7 mouse cellular contexts compared by ENCODE assay signal in genomic region chr1:125911337-125911900, GRCm38 (mm10). TPM values are rescaled to one million over a fixed set of nuclear protein-coding genes. Genes with fewer than 3 reads are reported as not detected.
DNase-seq lines count a peak whose midpoint lies in the region; ATAC-seq lines count a peak whose summit lies in the region.

No protein-coding gene starts in this region.

- H3K4me2 ChIP-seq in embryonic facial prominence, embryonic 13.5 days: peak overlapping the region; percentile 98
- H3K4me2 ChIP-seq in midbrain, embryonic 11.5 days: peak overlapping the region; percentile 93

- H3K27me3 ChIP-seq in embryonic facial prominence, embryonic 13.5 days: peaks cover 77% of the 10 kb centered on the region
- H3K27me3 ChIP-seq in midbrain, embryonic 11.5 days (ENCODE audit: control insufficient read depth, insufficient read depth, low read length): peaks cover 16% of the 10 kb centered on the region

- WGBS in embryonic facial prominence, embryonic 13.5 days: under 1% methylated on average over 35 of the region's 35 CpGs
- under 1% methylated on average over 35 of the region's 35 CpGs for WGBS in midbrain, embryonic 11.5 days

- ATAC-seq in embryonic facial prominence, embryonic 13.5 days (ENCODE audit: insufficient number of reproducible peaks, insufficient read depth, low FRiP score, low TSS enrichment, low read depth): peak; percentile 52
- ATAC-seq in midbrain, embryonic 11.5 days (ENCODE audit: low FRiP score): peak; percentile 60

- H3K36me3 ChIP-seq in embryonic facial prominence, embryonic 13.5 days: no peaks in the 10 kb centered on the region
- H3K36me3 ChIP-seq in midbrain, embryonic 11.5 days (ENCODE audit: control insufficient read depth, insufficient read depth, low read length): no peaks in the 10 kb centered on the region

- H3K9me3 ChIP-seq in embryonic facial prominence, embryonic 13.5 days: no peaks in the 10 kb centered on the region
- H3K9me3 ChIP-seq in midbrain, embryonic 11.5 days (ENCODE audit: control insufficient read depth, low read length): no peaks in the 10 kb centered on the region

- no peak overlapping the region for H3K27ac ChIP-seq in embryonic facial prominence, embryonic 13.5 days
- H3K27ac ChIP-seq in midbrain, embryonic 11.5 days (ENCODE audit: low read depth, low read length): no peak overlapping the region

- peak overlapping the region; percentile 64 for H3K9ac ChIP-seq in embryonic facial prominence, embryonic 13.5 days
- H3K9ac ChIP-seq in midbrain, embryonic 11.5 days (ENCODE audit: low read length): peak overlapping the region; percentile 56

- DNase-seq in ovary, postnatal 36 days (ENCODE audit: low spot score): peak; percentile 11
- DNase-seq in ovary, adult 18-20 months (ENCODE audit: low spot score): no peak
- peak; percentile 5 to 13 for DNase-seq in heart, postnatal 14 days
- peak; percentile 12 to 21 for DNase-seq in left cerebral cortex, adult 8-10 months (ENCODE audit: low spot score in 2 of 2)
- peak; percentile 95 for DNase-seq in midbrain, embryonic 11.5 days (ENCODE audit: low spot score, missing footprints)
- DNase-seq in testis, postnatal 10 days (ENCODE audit: low spot score): peak; percentile 44

- H3K4me1 ChIP-seq in embryonic facial prominence, embryonic 13.5 days: peaks cover 38% of the 10 kb centered on the region
- H3K4me1 ChIP-seq in midbrain, embryonic 11.5 days (ENCODE audit: control insufficient read depth, insufficient read depth, low read length): peaks cover 20% of the 10 kb centered on the region

- intact Hi-C loops in heart, postnatal 14 days (cut with DNase I): no loop called here

- peak overlapping the region; percentile 54 for H3K4me3 ChIP-seq in embryonic facial prominence, embryonic 13.5 days
- peak overlapping the region; percentile 47 for H3K4me3 ChIP-seq in midbrain, embryonic 11.5 days (ENCODE audit: low read depth, low read length)

RNA-seq across cellular contexts. Expression of gene Lypd1, which starts 1.5 kb away (rescaled TPM):
- 8.8 and 9.5 TPM in 2 replicates for polyA plus RNA-seq in embryonic facial prominence, embryonic 13.5 days (2015; fragmentation: Nextera tagmentation; extraction: Ambion mirVana)
- under 1 TPM; 0.26 to 0.66 TPM for total RNA-seq in heart, postnatal 14 days (2021)
- total RNA-seq in left cerebral cortex, adult 8-10 months (2022): 100 to 1,000 TPM in 2 of 4 experiments, 10 to 100 TPM in 2; 82.6 to 113 (median 99.6) TPM
- 4.3 and 5.3 TPM in 2 replicates for polyA plus RNA-seq in midbrain, embryonic 11.5 days (2014; fragmentation: Nextera tagmentation; extraction: Ambion mirVana)

Comparison
In these comparisons a context has a peak if more than half of its experiments do, and no peak if none do; other contexts are left out.
1. RNA of gene Lypd1, which starts 1.5 kb away (total RNA-seq): 82.6 to 113 TPM in left cerebral cortex, adult 8-10 months; 0.26 to 0.66 TPM in heart, postnatal 14 days; every median in the first group is over 10 times any median in the second.